Mouse (Mus musculus) limb, embryonic 15.5 days (tissue): ENCODE results near the gene Pmepa1. TPM values are rescaled to one million over a fixed set of nuclear protein-coding genes. Genes with fewer than 3 reads are reported as not detected.

Experiments used
- ATAC-seq: fragments of 200-750 bp; cut with Nextera tagmentation; 2 replicates; pipeline ENCODE4 v1.8.0; 2017; ENCODE audit warnings: low read depth, moderate TSS enrichment; ENCODE audit not compliant: insufficient number of reproducible peaks, low FRiP score, low TSS enrichment
- H3K27ac ChIP-seq: fragments of 300-500 bp; sonication (generic); 2 replicates; pipeline ENCODE4 v1.5.1; 2015; ENCODE audit warnings: moderate library complexity, mild to moderate bottlenecking, inconsistent platforms
- H3K27me3 ChIP-seq: fragments of 300-500 bp; sonication (generic); 2 replicates; pipeline ENCODE4 v1.6.1; 2015; ENCODE audit warnings: inconsistent platforms
- H3K36me3 ChIP-seq: fragments of 300-500 bp; sonication (generic); 2 replicates; pipeline ENCODE4 v1.6.1; 2015; ENCODE audit warnings: inconsistent platforms
- H3K4me1 ChIP-seq: fragments of 300-500 bp; sonication (generic); 2 replicates; pipeline ENCODE4 v1.6.1; 2015; ENCODE audit warnings: inconsistent platforms
- H3K4me2 ChIP-seq: fragments of 300-500 bp; sonication (generic); 2 replicates; pipeline ENCODE4 v1.6.1; 2015; ENCODE audit warnings: mild to moderate bottlenecking, inconsistent platforms
- H3K4me3 ChIP-seq: fragments of 300-500 bp; sonication (generic); 2 replicates; pipeline ENCODE4 v1.5.1; 2015; ENCODE audit warnings: mild to moderate bottlenecking, inconsistent platforms
- H3K9ac ChIP-seq: fragments of 300-500 bp; sonication (generic); 2 replicates; pipeline ENCODE4 v1.6.1; 2015; ENCODE audit warnings: inconsistent platforms
- H3K9me3 ChIP-seq: fragments of 300-500 bp; sonication (generic); 2 replicates; pipeline ENCODE4 v1.6.1; 2016; ENCODE audit warnings: inconsistent platforms
- whole genome bisulfite sequencing: fragments of 180-500 bp; shearing (Covaris S2); methylation state at CpG from one replicate; pipeline ENCODE4 v1.1.7; 2015; 5-methylcytosine and 5-hydroxymethylcytosine counted together
- polyA plus RNA-seq: library from polyadenylated mRNA; unstranded; fragments of >200 nt; fragmentation: Nextera tagmentation; extraction: Ambion mirVana; gene quantifications from 2 replicates; pipeline ENCODE4 v1.2.1, GENCODE M21; 2015

Pmepa1 gene
- polyA plus RNA-seq, 1 experiment from 2014 or later = 8.4 TPM

DNA sequence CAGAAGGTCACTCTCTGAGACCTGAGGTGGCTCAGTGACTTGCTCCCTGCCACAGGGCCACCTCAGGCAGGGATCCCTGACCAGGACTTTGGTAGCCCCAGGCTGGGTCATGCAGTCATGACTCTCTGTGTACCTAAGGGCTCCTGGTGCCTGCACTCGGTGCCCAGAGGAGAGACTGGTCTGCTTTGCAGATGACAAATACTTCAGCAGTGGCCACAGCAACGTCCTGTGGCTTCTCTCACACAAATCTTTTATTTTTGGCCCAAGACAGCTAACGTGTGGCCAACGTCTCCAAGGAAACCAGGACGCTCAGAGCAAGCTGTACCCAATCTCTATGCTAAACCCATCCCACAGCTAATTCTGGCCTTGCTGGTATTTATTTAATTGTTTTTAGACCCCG, 16.7 kb upstream of the Pmepa1 start:
- ATAC-seq = no peak
- WGBS = 67% methylated on average over 6 of the region's 6 CpGs
- Histone ChIP-seq H3K36me3 (no peaks in the 10 kb centered on the region), H3K4me3 (no peak overlapping the region), H3K9ac (no peak overlapping the region), H3K9me3 (no peaks in the 10 kb centered on the region), H3K27me3 (no peaks in the 10 kb centered on the region), H3K27ac (no peak overlapping the region), H3K4me2 (no peak overlapping the region), H3K4me1 (no peaks in the 10 kb centered on the region)

DNA sequence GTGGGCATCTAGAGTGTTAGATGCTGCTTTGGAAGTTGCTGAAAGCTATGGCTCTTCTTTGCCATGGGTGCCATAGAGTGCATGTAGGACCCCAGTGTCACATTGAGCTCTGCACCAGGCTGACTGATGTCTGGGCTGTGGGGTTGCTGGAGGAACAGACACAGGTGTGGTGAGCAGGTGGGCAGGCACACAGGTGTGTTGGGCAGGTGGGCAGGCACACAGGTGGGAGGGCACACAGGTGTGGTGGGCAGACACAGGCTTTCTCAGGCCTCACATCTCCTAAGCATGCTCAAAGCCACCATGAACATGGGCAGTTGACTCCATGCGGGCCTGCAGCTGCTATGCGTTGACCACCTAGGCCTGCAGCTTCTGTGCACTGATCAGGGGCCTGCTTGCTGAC, 16.2 kb upstream of the Pmepa1 start:
- no peak for ATAC-seq
- no peaks in the 10 kb centered on the region for H3K4me1 ChIP-seq
- WGBS = 95% methylated on average over 2 of the region's 2 CpGs
- no peaks in the 10 kb centered on the region for H3K27me3 ChIP-seq
- no peak overlapping the region for H3K9ac ChIP-seq
- H3K4me3 ChIP-seq = no peak overlapping the region
- no peak overlapping the region for H3K4me2 ChIP-seq
- H3K36me3 ChIP-seq = no peaks in the 10 kb centered on the region
- no peak overlapping the region for H3K27ac ChIP-seq
- H3K9me3 ChIP-seq = no peaks in the 10 kb centered on the region

DNA sequence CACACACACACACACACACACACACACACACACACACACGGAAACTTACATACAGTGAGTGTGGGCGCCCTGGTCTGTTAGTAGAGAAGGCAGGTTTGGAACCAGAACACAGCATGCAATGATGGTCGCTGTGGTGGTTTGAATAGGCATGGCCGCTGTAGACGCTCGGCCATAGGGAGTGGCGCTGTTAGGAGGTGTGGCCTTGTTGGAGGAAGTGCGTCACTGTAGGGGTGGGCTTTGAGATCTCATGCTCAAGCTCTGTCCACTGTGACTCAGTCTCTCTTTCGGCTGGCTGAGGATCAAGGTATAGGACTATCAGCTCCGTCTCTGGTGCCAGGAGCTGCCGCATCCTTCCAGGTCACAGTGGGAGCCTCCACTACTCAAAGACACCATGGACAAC, 14.6 kb upstream of the Pmepa1 start:
- Histone ChIP-seq H3K27ac (no peak overlapping the region), H3K9ac (no peak overlapping the region), H3K36me3 (no peaks in the 10 kb centered on the region), H3K27me3 (no peaks in the 10 kb centered on the region), H3K4me3 (no peak overlapping the region), H3K4me2 (no peak overlapping the region), H3K9me3 (no peaks in the 10 kb centered on the region), H3K4me1 (no peaks in the 10 kb centered on the region)
- WGBS = 96% methylated on average over 11 of the region's 11 CpGs
- no peak for ATAC-seq

- Histone ChIP-seq H3K4me2 (no peak overlapping the region), H3K27me3 (no peaks in the 10 kb centered on the region), H3K9ac (no peak overlapping the region), H3K27ac (no peak overlapping the region), H3K4me3 (no peak overlapping the region), H3K4me1 (no peaks in the 10 kb centered on the region), H3K36me3 (no peaks in the 10 kb centered on the region), H3K9me3 (no peaks in the 10 kb centered on the region)
- 51% methylated on average over 3 of the region's 3 CpGs for WGBS
- ATAC-seq = no peak
These were observed 13.6 kb upstream of the Pmepa1 start for GRCm38 (mm10) chr2:173289928-173290327.

GRCm38 (mm10) chr2:173285816-173286538, 9.6 kb upstream of the Pmepa1 start:
- no peaks in the 10 kb centered on the region for H3K36me3 ChIP-seq
- no peak overlapping the region for H3K4me2 ChIP-seq
- H3K9ac ChIP-seq = no peak overlapping the region
- no peaks in the 10 kb centered on the region for H3K27me3 ChIP-seq
- no peak overlapping the region for H3K4me3 ChIP-seq
- H3K27ac ChIP-seq = no peak overlapping the region
- no peaks in the 10 kb centered on the region for H3K9me3 ChIP-seq
- peaks cover 18% of the 10 kb centered on the region for H3K4me1 ChIP-seq
- WGBS = 79% methylated on average over 12 of the region's 12 CpGs
- ATAC-seq = no peak

- no peak for ATAC-seq
- WGBS = 79% methylated on average over 6 of the region's 6 CpGs
- no peak overlapping the region for H3K27ac ChIP-seq
- no peak overlapping the region for H3K9ac ChIP-seq
- no peak overlapping the region for H3K4me2 ChIP-seq
- H3K4me1 ChIP-seq = peaks cover 24% of the 10 kb centered on the region
- H3K9me3 ChIP-seq = no peaks in the 10 kb centered on the region
- H3K4me3 ChIP-seq = no peak overlapping the region
- no peaks in the 10 kb centered on the region for H3K27me3 ChIP-seq
- no peaks in the 10 kb centered on the region for H3K36me3 ChIP-seq
These were observed 8.4 kb upstream of the Pmepa1 start for GRCm38 (mm10) chr2:173284771-173285170.

- H3K4me1 ChIP-seq = peaks cover 38% of the 10 kb centered on the region
- no peak for ATAC-seq
- no peak overlapping the region for H3K4me3 ChIP-seq
- H3K36me3 ChIP-seq = no peaks in the 10 kb centered on the region
- H3K27me3 ChIP-seq = no peaks in the 10 kb centered on the region
- 84% methylated on average over 8 of the region's 8 CpGs for WGBS
- H3K9ac ChIP-seq = no peak overlapping the region
- H3K27ac ChIP-seq = no peak overlapping the region
- H3K4me2 ChIP-seq = no peak overlapping the region
- H3K9me3 ChIP-seq = no peaks in the 10 kb centered on the region
These were observed 5.9 kb upstream of the Pmepa1 start for GRCm38 (mm10) chr2:173282191-173282590.

- H3K4me2 ChIP-seq = no peak overlapping the region
- H3K36me3 ChIP-seq = no peaks in the 10 kb centered on the region
- H3K27ac ChIP-seq = no peak overlapping the region
- no peak overlapping the region for H3K9ac ChIP-seq
- H3K9me3 ChIP-seq = no peaks in the 10 kb centered on the region
- H3K4me3 ChIP-seq = no peak overlapping the region
- H3K4me1 ChIP-seq = peaks cover 43% of the 10 kb centered on the region
- no peak for ATAC-seq
- WGBS = 48% methylated on average over 9 of the region's 9 CpGs
- H3K27me3 ChIP-seq = no peaks in the 10 kb centered on the region
These were observed 4.9 kb upstream of the Pmepa1 start for GRCm38 (mm10) chr2:173281021-173281937.

- Histone ChIP-seq H3K9ac (no peak overlapping the region), H3K4me1 (peaks cover 50% of the 10 kb centered on the region), H3K4me2 (no peak overlapping the region), H3K27ac (no peak overlapping the region), H3K4me3 (no peak overlapping the region), H3K36me3 (no peaks in the 10 kb centered on the region), H3K9me3 (no peaks in the 10 kb centered on the region), H3K27me3 (no peaks in the 10 kb centered on the region)
- 74% methylated on average over 16 of the region's 16 CpGs for WGBS
- ATAC-seq = no peak
These were observed 2.7 kb upstream of the Pmepa1 start for GRCm38 (mm10) chr2:173278846-173279580.

- peak overlapping the region; percentile 72 for H3K4me2 ChIP-seq
- WGBS = 5% methylated on average over 12 of the region's 12 CpGs
- peaks cover 66% of the 10 kb centered on the region for H3K4me1 ChIP-seq
- peak overlapping the region; percentile 98 for H3K9ac ChIP-seq
- H3K27ac ChIP-seq = peak overlapping the region; percentile 89
- H3K27me3 ChIP-seq = no peaks in the 10 kb centered on the region
- peak; percentile 38 for ATAC-seq
- H3K4me3 ChIP-seq = peak overlapping the region; percentile 96
- H3K36me3 ChIP-seq = no peaks in the 10 kb centered on the region
- no peaks in the 10 kb centered on the region for H3K9me3 ChIP-seq
These were observed 526 bp upstream of the Pmepa1 start for GRCm38 (mm10) chr2:173276859-173277258.

DNA sequence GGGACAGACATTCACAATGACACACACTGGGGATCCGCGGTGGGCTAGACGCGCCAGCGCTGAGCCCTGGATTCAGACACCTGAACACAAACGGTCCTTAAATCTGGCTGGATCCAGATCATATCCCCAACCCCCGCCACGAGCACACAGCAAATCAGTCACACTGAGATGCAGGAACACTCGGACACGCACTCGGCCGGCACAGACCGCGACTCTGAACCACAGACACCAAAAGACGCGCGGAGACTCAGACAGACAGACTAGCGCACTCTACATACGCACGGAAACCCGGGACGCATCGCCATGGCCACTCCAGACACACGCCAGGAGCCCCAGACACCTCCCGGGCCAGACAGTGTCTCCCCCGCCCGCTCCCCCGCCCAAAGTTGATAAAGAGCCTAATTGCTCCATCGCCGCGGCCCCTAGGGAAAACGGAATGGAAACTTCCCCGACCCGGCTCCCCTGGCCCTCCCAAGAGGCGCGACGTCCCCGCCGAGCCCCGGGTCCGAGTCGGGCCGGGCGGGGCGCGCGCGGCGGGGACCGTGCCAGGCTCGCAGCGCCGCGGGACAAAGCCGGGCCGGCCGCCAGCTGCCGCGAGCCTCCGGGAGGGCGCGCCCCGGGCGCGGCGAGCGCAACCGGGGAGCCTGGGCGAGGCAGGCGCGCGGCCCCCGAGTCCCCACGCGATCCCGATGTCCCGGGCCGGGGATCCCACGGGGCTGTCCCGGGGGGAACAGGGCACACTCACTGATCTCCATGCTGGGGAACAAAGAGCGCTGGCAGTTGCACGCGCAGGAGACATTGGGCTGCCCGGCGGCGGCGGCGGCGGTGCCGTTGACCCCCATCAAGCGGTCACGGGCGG, 761 bp downstream of the Pmepa1 start:
- Histone ChIP-seq H3K9ac (peak overlapping the region; percentile 98), H3K4me3 (peak overlapping the region; percentile 96), H3K9me3 (no peaks in the 10 kb centered on the region), H3K36me3 (no peaks in the 10 kb centered on the region), H3K4me1 (peaks cover 66% of the 10 kb centered on the region), H3K27me3 (no peaks in the 10 kb centered on the region), H3K27ac (peak overlapping the region; percentile 91), H3K4me2 (peak overlapping the region; percentile 72)
- under 1% methylated on average over 92 of the region's 93 CpGs for WGBS
- no peak for ATAC-seq
